9 mouse cellular contexts compared by ENCODE assay signal in the genomic region with DNA sequence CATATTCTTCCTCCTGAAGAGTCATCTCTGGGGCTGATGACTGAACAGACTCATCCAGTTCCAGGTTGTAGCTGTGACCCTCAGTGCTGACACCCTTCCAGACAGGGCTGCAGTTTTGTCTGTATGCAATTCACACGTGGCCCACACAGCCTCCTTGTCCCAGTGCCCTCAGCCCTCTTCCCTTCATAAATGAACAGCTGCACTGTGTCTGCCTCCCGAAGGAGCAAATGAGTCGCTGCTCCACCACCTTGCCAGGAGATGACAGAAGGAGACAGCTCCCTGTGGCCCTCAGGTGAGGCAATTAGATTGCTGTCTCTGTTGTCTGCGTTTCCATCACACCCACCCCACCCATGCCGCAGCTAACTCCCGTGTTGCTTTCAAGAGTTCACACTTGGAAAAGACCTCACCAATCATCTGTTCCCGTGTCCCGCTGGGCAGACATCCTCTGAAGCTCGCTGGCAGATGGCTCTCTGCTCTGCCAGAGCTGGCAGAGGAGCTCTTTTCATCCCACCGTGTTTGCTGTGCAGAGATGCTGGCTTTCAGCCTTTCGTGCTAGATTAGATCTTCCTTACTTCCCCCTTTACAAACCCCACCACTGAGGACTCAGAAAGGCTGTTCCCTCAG.
DNase-seq lines count a peak whose midpoint lies in the region.
"Had no signal": no experiment of that assay in that cellular context is flagged by ENCODE, and none has a peak within 500 bp of the region (broad histone marks: within the 10 kb centered on the region; RNA-seq: fewer than 3 reads in every experiment).

No protein-coding gene starts in this region.

- peak; percentile 16 for DNase-seq in gastrocnemius, postnatal 10 days
- no peak for DNase-seq in gastrocnemius, adult 18-20 months (ENCODE audit: low spot score)
- peak; percentile 27 to 39 for DNase-seq in frontal cortex, postnatal 25 days (ENCODE audit: low spot score in 2 of 2)
- DNase-seq in left cerebral cortex, adult 18-20 months (ENCODE audit: low spot score in 2 of 2), result peak; percentile 55 to 81
- DNase-seq in right cerebral cortex, postnatal 4 days, result peak; percentile 42
- no peak for DNase-seq in kidney, postnatal 10 days
- no peak for DNase-seq in lung, adult 18-20 months
- DNase-seq in adrenal gland, postnatal 25 days, result no peak
- DNase-seq: heart, postnatal 14 days had no signal

Comparison
In these comparisons a context has a peak if more than half of its experiments do, and no peak if none do; other contexts are left out.
1. DNase-seq: peak in gastrocnemius, postnatal 10 days (single experiment), frontal cortex, postnatal 25 days (2 of 2), left cerebral cortex, adult 18-20 months (2 of 2) and right cerebral cortex, postnatal 4 days (single experiment); none in gastrocnemius, adult 18-20 months (single experiment), kidney, postnatal 10 days (single experiment), lung, adult 18-20 months (0 of 2) and adrenal gland, postnatal 25 days (single experiment).